Mouse (Mus musculus): ENCODE measurements around the gene Mthfsd. TPM values are rescaled to one million over a fixed set of nuclear protein-coding genes. Genes with fewer than 3 reads are reported as not detected.
"Not testable (repeated sequence)": the region's sequence is repeated elsewhere in the genome, so short reads cannot be mapped to it uniquely, and the experiment has no call there.

Mthfsd gene
- total and polyA plus RNA-seq, 3 experiments, result 23.1 to 36.4 (median 30.7) TPM

- Histone ChIP-seq H3K4me3 (replicated peaks in 1 of 3; ENCODE audit: low read depth in 2 of 3, low read length in 2 of 3, poor library complexity in 1 of 3) (no peak overlapping the region), H3K4me1 (ENCODE audit: control insufficient read depth in 1 of 2, insufficient read depth in 2 of 2) (0 out of 4 replicates have a peak, but pooled peaks cover 0 to 2% of the 10 kb centered on the region in 2 experiments), H3K4me2 (ENCODE audit: insufficient read depth, low read depth, poor library complexity, severe bottlenecking) (no peak overlapping the region), H3K9me3 (replicated peaks; ENCODE audit: low read length) (no peaks in the 10 kb centered on the region), H3K27ac (ENCODE audit: insufficient read depth, low read depth) (no peak overlapping the region), H3K36me3 (replicated peaks in 1 of 2; ENCODE audit: control insufficient read depth in 1 of 2, insufficient read depth in 1 of 2, low read length in 1 of 2) (no peaks in the 10 kb centered on the region), H3K27me3 (replicated peaks) (peaks cover 96% of the 10 kb centered on the region), H3K9ac (ENCODE audit: insufficient read depth, low read depth) (no peak overlapping the region), H3K79me2 (replicated peaks; ENCODE audit: control insufficient read depth, extremely low read depth, insufficient read depth, poor library complexity, severe bottlenecking) (no peaks in the 10 kb centered on the region)
- dilution Hi-C loops (cut with MboI; ENCODE audit: extremely low pct_ligation_motif_present, extremely low pct_unique_long_range_greater_than_20kb, low sequenced_read_pairs), result no loop called here
- 0 out of 2 replicates have a peak, but pooled peaks have one; percentile 8 for TF ChIP-seq ZNF384 (IDR thresholded peaks at IDR 0.05; ENCODE audit: low read depth, low read length)
- no peak for TF ChIP-seq SIN3A (IDR thresholded peaks at IDR 0.05; ENCODE audit: low read length)
- no peak for DNase-seq (ENCODE audit: extremely low read depth)
- in situ Hi-C loops (cut with MboI; ENCODE audit: low pct_ligation_motif_present, low pct_unique_long_range_greater_than_20kb, low sequenced_read_pairs), result no loop called here
These were observed 48.8 kb upstream of the Mthfsd start for GRCm38 (mm10) chr8:121156990-121157491.

- Histone ChIP-seq H3K36me3 (replicated peaks in 1 of 2; ENCODE audit: control insufficient read depth in 1 of 2, insufficient read depth in 1 of 2, low read length in 1 of 2) (no peaks in the 10 kb centered on the region), H3K9ac (ENCODE audit: insufficient read depth, low read depth) (no peak overlapping the region), H3K27ac (ENCODE audit: insufficient read depth, low read depth) (no peak overlapping the region), H3K4me1 (ENCODE audit: control insufficient read depth in 1 of 2, insufficient read depth in 2 of 2) (no peaks in the 10 kb centered on the region), H3K9me3 (replicated peaks; ENCODE audit: low read length) (peaks cover 10% of the 10 kb centered on the region), H3K27me3 (replicated peaks) (peaks cover 83% of the 10 kb centered on the region), H3K79me2 (replicated peaks; ENCODE audit: control insufficient read depth, extremely low read depth, insufficient read depth, poor library complexity, severe bottlenecking) (no peaks in the 10 kb centered on the region), H3K4me3 (replicated peaks in 1 of 3; ENCODE audit: low read depth in 2 of 3, low read length in 2 of 3, poor library complexity in 1 of 3) (no peak overlapping the region), H3K4me2 (ENCODE audit: insufficient read depth, low read depth, poor library complexity, severe bottlenecking) (no peak overlapping the region)
- dilution Hi-C loops (cut with MboI; ENCODE audit: extremely low pct_ligation_motif_present, extremely low pct_unique_long_range_greater_than_20kb, low sequenced_read_pairs) (no loop called here), in situ Hi-C loops (cut with MboI; ENCODE audit: low pct_ligation_motif_present, low pct_unique_long_range_greater_than_20kb, low sequenced_read_pairs) (no loop called here)
- DNase-seq (ENCODE audit: extremely low read depth), result no peak
- no peak for TF ChIP-seq CHD1 (IDR thresholded peaks at IDR 0.05; ENCODE audit: low read depth, low read length)
- TF ChIP-seq E2F4 (IDR thresholded peaks at IDR 0.05; ENCODE audit: insufficient replicate concordance, low read depth, low read length), result no peak
- no peak for TF ChIP-seq MEF2A (IDR thresholded peaks at IDR 0.05; ENCODE audit: borderline replicate concordance, low read depth, low read length)
- TF ChIP-seq USF2 (conservative IDR thresholded peaks at IDR 0.05; ENCODE audit: low read depth, low read length), result no peak
- no peak for TF ChIP-seq IRF4 (IDR thresholded peaks at IDR 0.05; ENCODE audit: low read depth, low read length)
- TF ChIP-seq ZNF384 (IDR thresholded peaks at IDR 0.05; ENCODE audit: low read depth, low read length), result no peak
- no peak for TF ChIP-seq RCOR1 (conservative IDR thresholded peaks at IDR 0.05; ENCODE audit: low read depth, low read length)
- TF ChIP-seq BHLHE40 (IDR thresholded peaks at IDR 0.05; ENCODE audit: low read depth, low read length), result no peak
- no peak for TF ChIP-seq UBTF (IDR thresholded peaks at IDR 0.05; ENCODE audit: low read depth, low read length)
- no peak for TF ChIP-seq JUND (conservative IDR thresholded peaks at IDR 0.05; ENCODE audit: low read depth, low read length)
- TF ChIP-seq KAT2A (IDR thresholded peaks at IDR 0.05; ENCODE audit: insufficient replicate concordance, low read length), result no peak
These were observed 44.2 kb upstream of the Mthfsd start for GRCm38 (mm10) chr8:121152394-121152793.

GRCm38 (mm10) chr8:121148573-121149083 is 40.4 kb upstream of the Mthfsd start:
- H3K79me2 ChIP-seq (replicated peaks; ENCODE audit: control insufficient read depth, extremely low read depth, insufficient read depth, poor library complexity, severe bottlenecking), result no peaks in the 10 kb centered on the region
- H3K27ac ChIP-seq (ENCODE audit: insufficient read depth, low read depth), result no peak overlapping the region
- no peak for DNase-seq (ENCODE audit: extremely low read depth)
- dilution Hi-C loops (cut with MboI; ENCODE audit: extremely low pct_ligation_motif_present, extremely low pct_unique_long_range_greater_than_20kb, low sequenced_read_pairs), result no loop called here
- H3K4me3 ChIP-seq (replicated peaks in 1 of 3; ENCODE audit: low read depth in 2 of 3, low read length in 2 of 3, poor library complexity in 1 of 3), result no peak overlapping the region
- TF ChIP-seq E2F4 (IDR thresholded peaks at IDR 0.05; ENCODE audit: insufficient replicate concordance, low read depth, low read length) (no peak), ZKSCAN1 (IDR thresholded peaks at IDR 0.05; ENCODE audit: borderline replicate concordance, low read depth, low read length) (no peak)
- peaks cover 3 to 4% of the 10 kb centered on the region in 2 experiments; a peak in 2 of 4 replicates for H3K4me1 ChIP-seq (ENCODE audit: control insufficient read depth in 1 of 2, insufficient read depth in 2 of 2)
- in situ Hi-C loops (cut with MboI; ENCODE audit: low pct_ligation_motif_present, low pct_unique_long_range_greater_than_20kb, low sequenced_read_pairs), result no loop called here
- no peaks in the 10 kb centered on the region for H3K36me3 ChIP-seq (replicated peaks in 1 of 2; ENCODE audit: control insufficient read depth in 1 of 2, insufficient read depth in 1 of 2, low read length in 1 of 2)
- H3K9ac ChIP-seq (ENCODE audit: insufficient read depth, low read depth), result no peak overlapping the region
- H3K9me3 ChIP-seq (replicated peaks; ENCODE audit: low read length), result peaks cover 10% of the 10 kb centered on the region
- H3K4me2 ChIP-seq (ENCODE audit: insufficient read depth, low read depth, poor library complexity, severe bottlenecking), result no peak overlapping the region
- peaks cover 72% of the 10 kb centered on the region for H3K27me3 ChIP-seq (replicated peaks)

- H3K4me3 ChIP-seq (replicated peaks in 1 of 3; ENCODE audit: low read depth in 2 of 3, low read length in 2 of 3, poor library complexity in 1 of 3); DNase-seq (ENCODE audit: extremely low read depth); dilution Hi-C loops (cut with MboI; ENCODE audit: extremely low pct_ligation_motif_present, extremely low pct_unique_long_range_greater_than_20kb, low sequenced_read_pairs); H3K27ac ChIP-seq (ENCODE audit: insufficient read depth, low read depth); H3K4me2 ChIP-seq (ENCODE audit: insufficient read depth, low read depth, poor library complexity, severe bottlenecking); H3K9ac ChIP-seq (ENCODE audit: insufficient read depth, low read depth); in situ Hi-C loops (cut with MboI; ENCODE audit: low pct_ligation_motif_present, low pct_unique_long_range_greater_than_20kb, low sequenced_read_pairs); H3K79me2 ChIP-seq (replicated peaks; ENCODE audit: control insufficient read depth, extremely low read depth, insufficient read depth, poor library complexity, severe bottlenecking); H3K4me1 ChIP-seq (ENCODE audit: control insufficient read depth in 1 of 2, insufficient read depth in 2 of 2); H3K36me3 ChIP-seq (replicated peaks in 1 of 2; ENCODE audit: control insufficient read depth in 1 of 2, insufficient read depth in 1 of 2, low read length in 1 of 2); H3K9me3 ChIP-seq (replicated peaks; ENCODE audit: low read length): not testable (repeated sequence)
- peaks cover 69% of the 10 kb centered on the region for H3K27me3 ChIP-seq (replicated peaks)
These were observed 37.4 kb upstream of the Mthfsd start for GRCm38 (mm10) chr8:121145457-121146134.
